Mouse (Mus musculus): Measurements from ENCODE around the gene Slc9a9.

- TF ChIP-seq CTCF (IDR thresholded peaks at IDR 0.05; ENCODE audit: insufficient read depth, low read length) (no peak), POLR2A (IDR thresholded peaks at IDR 0.05; ENCODE audit: borderline replicate concordance, extremely low read depth, low read depth, low read length) (no peak)
These were observed 60.7 kb downstream of the Slc9a9 start for GRCm38 (mm10) chr9:94730396-94730795.
